Mouse (Mus musculus): ENCODE data around the gene Psen2. TPM values are rescaled to one million over a fixed set of nuclear protein-coding genes. Genes with fewer than 3 reads are reported as not detected.

Gene Psen2
- total and polyA plus RNA-seq, 2 experiments from 2014 or later: 17.9 to 18.9 TPM

DNA sequence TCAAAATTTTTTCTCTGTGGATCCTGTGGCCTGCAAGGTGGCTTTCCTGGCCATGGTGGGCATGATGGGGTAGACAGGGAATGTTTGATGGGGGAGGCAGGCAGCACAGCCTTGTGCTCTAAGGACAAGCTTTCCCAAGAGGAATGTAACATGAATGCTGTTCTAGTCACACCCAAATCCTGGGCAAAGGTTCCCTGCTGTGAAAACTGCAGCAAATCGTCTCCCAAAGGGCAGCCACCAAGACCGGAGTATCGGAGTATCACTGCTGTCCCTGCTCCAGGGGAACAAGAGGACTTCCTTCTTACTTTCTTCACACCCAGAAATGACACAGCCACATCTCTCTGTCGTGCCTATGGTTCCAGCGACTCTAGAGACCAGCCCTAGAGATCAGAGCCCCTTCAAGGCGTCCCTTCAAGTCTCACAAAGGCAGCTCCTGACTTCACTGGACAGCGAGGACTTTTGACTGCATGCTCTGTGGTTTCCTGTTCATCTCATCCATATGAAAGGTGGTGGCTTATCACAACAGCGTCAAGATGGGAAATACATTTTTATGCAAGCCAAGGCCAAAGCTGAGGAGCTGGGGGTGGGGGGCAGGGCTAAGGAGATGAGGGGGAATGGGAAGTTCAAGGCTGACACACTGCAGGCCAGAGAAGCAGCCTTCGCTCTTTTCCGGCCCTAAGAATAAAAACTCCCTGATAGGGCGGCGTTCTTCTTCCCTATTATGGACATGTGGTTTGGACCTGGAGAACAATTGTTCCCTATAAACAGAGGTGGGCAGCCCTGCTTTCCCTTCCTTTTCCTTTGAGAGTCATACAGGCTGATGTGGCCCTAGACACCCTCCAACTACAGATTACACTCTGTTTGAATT is 39.2 kb upstream of the Psen2 start:
- TF ChIP-seq CTCF (IDR thresholded peaks at IDR 0.05; ENCODE audit: low read depth): no peak
- H3K9ac ChIP-seq: no peak overlapping the region
- H3K27ac ChIP-seq (ENCODE audit: low read depth, low read length): no peak overlapping the region
- DNase-seq (no peak), ATAC-seq (no peak)
- H3K36me3 ChIP-seq (ENCODE audit: insufficient read depth): no peaks in the 10 kb centered on the region
- H3K27me3 ChIP-seq (ENCODE audit: insufficient read depth, low read length): no peaks in the 10 kb centered on the region
- H3K9me3 ChIP-seq (ENCODE audit: low read length): no peaks in the 10 kb centered on the region
- H3K4me2 ChIP-seq (ENCODE audit: low read depth): no peak overlapping the region
- no peaks in the 10 kb centered on the region for H3K4me1 ChIP-seq (ENCODE audit: insufficient read depth)
- WGBS: 73% methylated on average over 12 of the region's 12 CpGs
- no peak overlapping the region for H3K4me3 ChIP-seq (ENCODE audit: low read depth, low read length)

DNA sequence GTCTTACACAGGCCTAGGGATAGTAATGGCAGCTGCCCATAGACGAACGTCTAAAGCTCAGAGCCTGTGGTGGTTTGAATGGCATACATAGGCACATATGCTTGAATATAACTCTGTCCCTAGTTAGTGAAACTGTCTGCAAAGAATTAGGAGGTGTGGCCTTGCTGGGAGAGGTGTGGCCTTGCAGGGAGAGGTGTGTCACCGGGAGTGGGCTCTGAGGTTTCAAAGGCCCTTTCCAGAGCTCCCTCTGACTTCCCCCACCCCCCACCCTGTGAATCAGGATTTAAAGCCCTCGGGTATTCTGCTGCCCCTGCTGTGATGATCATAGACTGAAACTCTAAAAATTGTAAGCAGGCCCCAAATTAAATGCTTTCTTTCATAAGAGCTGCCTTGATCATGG is 37.8 kb upstream of the Psen2 start:
- Histone ChIP-seq H3K9me3 (ENCODE audit: low read length) (no peaks in the 10 kb centered on the region), H3K27me3 (ENCODE audit: insufficient read depth, low read length) (no peaks in the 10 kb centered on the region), H3K4me2 (ENCODE audit: low read depth) (no peak overlapping the region), H3K9ac (no peak overlapping the region), H3K27ac (ENCODE audit: low read depth, low read length) (no peak overlapping the region), H3K4me1 (ENCODE audit: insufficient read depth) (no peaks in the 10 kb centered on the region), H3K4me3 (ENCODE audit: low read depth, low read length) (no peak overlapping the region), H3K36me3 (ENCODE audit: insufficient read depth) (no peaks in the 10 kb centered on the region)
- WGBS: 48% methylated on average over 4 of the region's 4 CpGs
- ATAC-seq (no peak), DNase-seq (no peak)
- no peak for TF ChIP-seq CTCF (IDR thresholded peaks at IDR 0.05; ENCODE audit: low read depth)

DNA sequence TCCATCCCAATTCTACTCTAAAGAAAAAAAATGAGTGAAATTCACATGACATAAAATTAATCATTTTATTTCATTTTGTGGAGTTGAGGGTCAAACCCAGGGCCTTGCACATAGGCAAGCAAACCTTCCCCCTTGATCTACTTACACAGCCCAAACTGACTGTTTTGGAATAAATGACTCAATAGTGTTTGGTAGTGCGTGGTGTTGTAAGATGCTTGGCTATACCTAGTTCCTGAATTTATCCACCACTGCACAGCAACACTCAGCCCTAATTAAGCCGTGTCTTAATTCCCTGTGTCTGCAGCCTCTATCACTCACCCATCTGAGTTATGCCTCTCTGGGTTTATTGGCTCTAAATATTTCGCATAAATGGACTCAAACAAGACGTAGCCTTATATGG is 37.1 kb upstream of the Psen2 start:
- DNase-seq: no peak
- H3K27ac ChIP-seq (ENCODE audit: low read depth, low read length): no peak overlapping the region
- 89% methylated on average over 4 of the region's 4 CpGs for WGBS
- H3K4me2 ChIP-seq (ENCODE audit: low read depth): no peak overlapping the region
- H3K9ac ChIP-seq: no peak overlapping the region
- no peaks in the 10 kb centered on the region for H3K27me3 ChIP-seq (ENCODE audit: insufficient read depth, low read length)
- no peak for ATAC-seq
- no peak for TF ChIP-seq CTCF (IDR thresholded peaks at IDR 0.05; ENCODE audit: low read depth)
- H3K4me1 ChIP-seq (ENCODE audit: insufficient read depth): no peaks in the 10 kb centered on the region
- no peak overlapping the region for H3K4me3 ChIP-seq (ENCODE audit: low read depth, low read length)
- H3K36me3 ChIP-seq (ENCODE audit: insufficient read depth): no peaks in the 10 kb centered on the region
- H3K9me3 ChIP-seq (ENCODE audit: low read length): no peaks in the 10 kb centered on the region

DNA sequence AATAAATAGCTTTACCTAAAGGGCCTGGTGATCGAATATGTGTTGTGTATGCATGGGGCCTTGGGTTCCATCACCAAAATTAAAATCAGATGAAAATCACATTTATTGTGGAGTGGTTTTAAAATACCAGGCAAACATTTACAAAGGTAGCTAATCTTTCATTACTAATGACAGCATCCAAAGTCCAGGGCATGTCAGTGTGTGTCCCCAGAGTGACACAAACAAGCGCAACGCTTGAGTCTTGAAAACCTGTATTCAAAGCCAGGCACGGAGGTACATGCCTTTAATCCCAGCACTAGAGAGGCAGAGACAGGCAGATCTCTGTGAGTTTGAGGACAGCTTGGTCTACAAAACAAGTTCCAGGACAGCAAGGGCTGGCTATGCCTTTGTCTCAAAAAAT is 36.5 kb upstream of the Psen2 start:
- no peaks in the 10 kb centered on the region for H3K9me3 ChIP-seq (ENCODE audit: low read length)
- no peak for TF ChIP-seq CTCF (IDR thresholded peaks at IDR 0.05; ENCODE audit: low read depth)
- no peak for DNase-seq
- H3K27ac ChIP-seq (ENCODE audit: low read depth, low read length): no peak overlapping the region
- 94% methylated on average over 4 of the region's 4 CpGs for WGBS
- no peak overlapping the region for H3K4me3 ChIP-seq (ENCODE audit: low read depth, low read length)
- no peak for ATAC-seq
- no peak overlapping the region for H3K4me2 ChIP-seq (ENCODE audit: low read depth)
- no peak overlapping the region for H3K9ac ChIP-seq
- H3K4me1 ChIP-seq (ENCODE audit: insufficient read depth): no peaks in the 10 kb centered on the region
- no peaks in the 10 kb centered on the region for H3K27me3 ChIP-seq (ENCODE audit: insufficient read depth, low read length)
- no peaks in the 10 kb centered on the region for H3K36me3 ChIP-seq (ENCODE audit: insufficient read depth)

DNA sequence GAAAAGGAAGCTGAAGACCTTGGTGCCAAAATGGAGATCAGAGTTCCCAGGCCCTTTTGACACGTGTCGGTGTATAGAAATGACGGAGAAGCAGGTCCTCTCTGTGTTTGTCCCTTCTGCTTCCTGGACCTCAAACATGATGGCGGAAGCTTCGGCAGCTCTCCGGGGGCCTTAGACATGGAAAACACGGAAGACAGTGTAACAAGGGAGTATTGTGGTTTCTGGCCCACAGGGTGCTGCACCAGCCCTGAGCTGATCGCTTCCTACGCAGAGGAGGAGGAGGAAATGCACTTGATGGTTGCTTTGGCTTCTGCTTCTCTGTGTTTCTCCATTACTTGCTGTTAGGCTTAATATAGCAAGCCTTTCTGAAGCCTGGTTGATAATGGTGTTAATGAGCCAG is 32.9 kb upstream of the Psen2 start:
- Histone ChIP-seq H3K27me3 (ENCODE audit: insufficient read depth, low read length) (no peaks in the 10 kb centered on the region; the same call in 1 of the 2 replicates), H3K4me3 (ENCODE audit: low read depth, low read length) (no peak overlapping the region), H3K9me3 (ENCODE audit: low read length) (no peaks in the 10 kb centered on the region), H3K4me2 (ENCODE audit: low read depth) (no peak overlapping the region), H3K9ac (no peak overlapping the region), H3K4me1 (ENCODE audit: insufficient read depth) (no peaks in the 10 kb centered on the region), H3K36me3 (ENCODE audit: insufficient read depth) (no peaks in the 10 kb centered on the region), H3K27ac (ENCODE audit: low read depth, low read length) (no peak overlapping the region)
- TF ChIP-seq CTCF (IDR thresholded peaks at IDR 0.05; ENCODE audit: low read depth): no peak
- WGBS: 89% methylated on average over 9 of the region's 9 CpGs
- no peak for DNase-seq
- no peak for ATAC-seq

DNA sequence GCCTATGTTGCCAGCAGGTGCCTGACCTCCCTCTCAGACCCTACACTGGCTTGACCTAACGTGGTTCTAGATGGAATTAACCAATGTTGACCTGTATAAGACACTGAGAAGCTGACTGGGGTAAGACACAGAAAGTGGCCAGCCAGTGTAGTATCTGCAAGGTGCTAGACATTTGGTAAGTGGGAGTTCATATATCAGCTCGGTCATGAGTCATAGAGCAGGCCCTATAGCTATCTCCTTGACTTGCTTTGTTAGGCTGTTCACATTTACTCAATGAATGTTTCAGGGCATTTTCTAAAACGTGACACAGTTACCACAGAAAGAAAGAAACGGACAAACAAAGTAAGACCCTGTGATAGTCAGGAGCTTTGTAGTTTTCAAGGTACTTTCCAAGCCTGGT is 27.1 kb upstream of the Psen2 start:
- Histone ChIP-seq H3K9ac (no peak overlapping the region), H3K4me2 (ENCODE audit: low read depth) (no peak overlapping the region), H3K9me3 (ENCODE audit: low read length) (no peaks in the 10 kb centered on the region), H3K27ac (ENCODE audit: low read depth, low read length) (no peak overlapping the region), H3K4me3 (ENCODE audit: low read depth, low read length) (no peak overlapping the region), H3K36me3 (ENCODE audit: insufficient read depth) (no peaks in the 10 kb centered on the region), H3K27me3 (ENCODE audit: insufficient read depth, low read length) (no peaks in the 10 kb centered on the region; the same call in 1 of the 2 replicates), H3K4me1 (ENCODE audit: insufficient read depth) (no peaks in the 10 kb centered on the region)
- no peak for TF ChIP-seq CTCF (IDR thresholded peaks at IDR 0.05; ENCODE audit: low read depth)
- DNase-seq: no peak
- WGBS: 87% methylated on average over 4 of the region's 4 CpGs
- no peak for ATAC-seq

DNA sequence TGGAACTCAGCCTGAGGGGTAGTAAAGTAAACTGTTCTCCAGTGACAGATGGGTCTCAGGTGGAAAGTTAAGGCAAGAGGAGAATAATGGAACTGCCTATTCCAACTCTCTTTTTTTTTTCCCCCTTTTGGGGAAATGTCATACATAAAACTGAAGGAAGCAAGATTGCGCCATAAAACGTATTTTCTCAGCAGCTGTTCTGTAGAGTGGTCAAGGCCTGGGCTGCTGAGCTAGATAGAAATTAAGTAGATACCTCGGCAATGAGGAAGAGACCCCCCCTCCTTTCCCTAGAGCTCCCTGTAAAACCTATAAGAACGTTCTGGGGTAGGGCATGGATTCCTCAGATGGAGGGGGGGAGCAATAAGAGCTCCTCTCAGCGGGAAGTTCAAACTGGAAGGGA is 26.6 kb upstream of the Psen2 start:
- no peak for ATAC-seq
- H3K9me3 ChIP-seq (ENCODE audit: low read length): no peaks in the 10 kb centered on the region
- no peak for TF ChIP-seq CTCF (IDR thresholded peaks at IDR 0.05; ENCODE audit: low read depth)
- H3K27ac ChIP-seq (ENCODE audit: low read depth, low read length): no peak overlapping the region
- H3K27me3 ChIP-seq (ENCODE audit: insufficient read depth, low read length): no peaks in the 10 kb centered on the region; the same call in 1 of the 2 replicates
- no peak overlapping the region for H3K4me3 ChIP-seq (ENCODE audit: low read depth, low read length)
- H3K4me2 ChIP-seq (ENCODE audit: low read depth): no peak overlapping the region
- DNase-seq: no peak
- WGBS: 82% methylated on average over 5 of the region's 5 CpGs
- no peaks in the 10 kb centered on the region for H3K4me1 ChIP-seq (ENCODE audit: insufficient read depth)
- no peak overlapping the region for H3K9ac ChIP-seq
- no peaks in the 10 kb centered on the region for H3K36me3 ChIP-seq (ENCODE audit: insufficient read depth)

All from forebrain, postnatal 0 days (tissue).